Mouse (Mus musculus) kidney, adult 8-10 months (tissue): ENCODE results near the gene Rnf145.

Experiments used
- DNase-seq, 2 experiments: peaks; one replicate each; pipeline ENCODE4 v3.0.0; 2022

The Rnf145 gene

GRCm38 (mm10) chr11:44538101-44538500 lies 19.3 kb downstream of the Rnf145 start:
- DNase-seq: no peak

GRCm38 (mm10) chr11:44538501-44539290 lies 19.9 kb downstream of the Rnf145 start:
- DNase-seq: no peak

- no peak for DNase-seq
These were observed 20.6 kb downstream of the Rnf145 start for GRCm38 (mm10) chr11:44539291-44539930.

- DNase-seq: no peak
These were observed 21.5 kb downstream of the Rnf145 start for GRCm38 (mm10) chr11:44540243-44540642.

GRCm38 (mm10) chr11:44541280-44541679 lies 22.5 kb downstream of the Rnf145 start:
- no peak for DNase-seq

GRCm38 (mm10) chr11:44541813-44542212 lies 23.0 kb downstream of the Rnf145 start:
- no peak for DNase-seq

- peak in 1 of 2 experiments; percentile 18 for DNase-seq
These were observed 24.8 kb downstream of the Rnf145 start for GRCm38 (mm10) chr11:44543593-44543992.

- DNase-seq: no peak
These were observed 25.2 kb downstream of the Rnf145 start for GRCm38 (mm10) chr11:44543996-44544395.

DNA sequence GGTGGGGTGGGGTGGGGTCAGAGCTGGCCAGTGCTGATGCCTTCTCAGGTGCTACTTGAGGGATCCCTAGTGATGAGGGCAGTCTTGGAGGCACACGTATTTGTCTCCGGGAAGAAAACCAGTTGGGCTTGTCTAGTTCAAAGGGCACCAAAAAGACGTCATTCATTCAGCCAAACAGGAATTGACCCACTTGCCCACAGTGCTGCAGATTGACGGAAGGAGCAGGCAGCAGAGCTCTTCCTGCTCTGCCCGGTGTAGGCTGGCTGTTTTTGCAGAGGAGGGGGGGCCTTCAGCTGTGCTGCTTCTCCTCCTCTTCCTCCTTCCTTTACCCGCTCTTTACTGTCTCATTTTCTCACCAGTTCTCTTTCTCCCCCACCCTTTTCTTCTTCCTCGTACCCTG lies 26.4 kb downstream of the Rnf145 start:
- DNase-seq: peak in 1 of 2 experiments; percentile 34

GRCm38 (mm10) chr11:44546250-44546649 lies 27.5 kb downstream of the Rnf145 start:
- DNase-seq: no peak

GRCm38 (mm10) chr11:44547651-44548196 lies 29.0 kb downstream of the Rnf145 start:
- no peak for DNase-seq

DNA sequence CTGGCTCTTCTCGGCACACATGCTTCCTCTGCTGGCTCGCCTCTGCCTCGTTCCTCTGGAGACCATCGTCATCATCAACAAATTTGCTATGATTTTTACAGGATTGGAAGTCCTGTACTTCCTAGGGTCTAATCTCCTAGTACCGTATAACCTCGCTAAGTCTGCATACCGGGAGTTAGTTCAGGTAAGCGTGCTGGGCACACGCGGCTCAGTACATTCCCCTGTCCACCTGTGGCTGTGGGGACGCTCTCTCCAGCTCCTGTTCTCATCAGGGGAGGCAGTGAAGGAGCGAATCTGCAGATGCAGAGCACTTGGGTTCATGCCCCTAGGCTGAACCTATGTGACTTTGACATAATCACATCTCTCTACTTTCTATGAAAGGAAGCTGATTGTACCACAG lies 30.1 kb downstream of the Rnf145 start:
- DNase-seq: no peak

DNA sequence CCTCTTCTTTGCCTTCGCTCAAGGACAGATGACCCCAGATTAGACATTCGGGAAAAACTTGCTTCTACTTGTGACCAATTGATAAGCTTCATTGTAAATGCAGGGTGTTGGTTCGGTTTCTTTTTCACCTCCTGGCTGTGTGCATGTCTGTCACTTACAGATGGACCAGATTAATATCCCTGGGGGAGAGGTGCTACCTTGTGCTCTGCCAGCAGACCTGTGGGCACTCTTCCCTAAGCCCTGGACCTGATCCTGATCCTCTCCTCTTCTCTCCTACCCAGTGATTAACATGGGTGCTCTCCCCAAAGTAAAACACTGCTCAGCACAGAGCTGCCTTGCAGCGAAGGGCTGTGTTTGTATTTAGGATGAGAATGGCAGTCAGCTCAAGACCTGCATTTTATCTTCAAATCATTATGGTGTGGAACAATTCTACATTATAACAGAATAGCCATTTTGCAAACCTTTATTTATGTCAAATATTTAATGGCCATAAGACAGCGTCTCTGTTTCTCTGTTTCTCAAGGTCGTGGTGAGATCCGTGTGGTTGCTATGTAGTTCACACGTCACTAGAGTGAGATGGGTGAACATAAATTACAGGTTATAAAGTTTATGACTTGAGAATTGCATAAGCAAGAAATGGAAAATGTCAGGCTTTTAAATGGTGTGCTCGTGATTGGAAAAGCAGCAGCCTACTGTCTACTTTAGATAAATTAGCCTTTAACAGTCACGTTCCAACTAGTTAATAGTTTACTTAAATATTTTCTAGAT lies 30.9 kb downstream of the Rnf145 start:
- no peak for DNase-seq

GRCm38 (mm10) chr11:44550996-44551395 lies 32.2 kb downstream of the Rnf145 start:
- peak in 1 of 2 experiments; percentile 25 for DNase-seq

DNA sequence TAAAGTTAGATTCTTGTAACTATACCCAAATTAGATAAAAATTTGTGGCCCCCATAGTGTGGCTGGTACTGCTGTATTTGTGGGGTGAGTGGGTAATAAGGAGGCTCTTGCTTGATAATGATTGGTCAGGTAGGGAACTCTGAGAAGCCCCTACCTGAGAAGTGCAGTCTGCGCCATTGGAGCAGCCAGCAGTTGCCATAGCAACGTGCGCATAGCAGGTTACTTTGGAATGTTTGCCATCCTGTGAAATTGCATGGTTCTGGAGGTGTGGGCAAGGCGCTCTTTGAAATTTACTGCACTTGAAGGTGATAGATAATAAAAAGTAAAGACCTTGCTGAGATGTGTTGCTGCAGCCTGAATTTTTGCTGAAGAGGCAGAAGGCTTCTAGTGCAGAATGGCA lies 35.6 kb downstream of the Rnf145 start:
- DNase-seq: no peak

GRCm38 (mm10) chr11:44558521-44558920 lies 39.8 kb downstream of the Rnf145 start:
- no peak for DNase-seq

DNA sequence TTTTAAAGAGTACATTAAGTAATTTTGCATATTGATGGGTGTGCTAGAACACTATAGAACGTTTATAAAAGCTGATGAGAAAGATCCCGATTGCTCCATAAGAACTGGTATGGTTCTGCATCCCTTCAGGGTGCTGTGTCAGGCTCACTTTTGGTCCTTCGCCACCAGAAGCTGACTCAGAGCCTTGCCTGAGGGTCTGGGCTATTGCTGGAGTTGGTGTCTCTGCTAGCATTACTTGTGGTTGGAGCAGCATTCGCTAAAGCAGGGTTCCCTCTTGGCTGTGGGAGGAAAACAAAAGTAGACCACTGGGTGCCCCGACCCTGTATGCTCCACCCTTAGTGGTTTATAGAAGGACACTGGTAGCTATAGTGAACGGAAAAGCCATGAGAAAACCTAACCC lies 40.7 kb downstream of the Rnf145 start:
- no peak for DNase-seq

DNA sequence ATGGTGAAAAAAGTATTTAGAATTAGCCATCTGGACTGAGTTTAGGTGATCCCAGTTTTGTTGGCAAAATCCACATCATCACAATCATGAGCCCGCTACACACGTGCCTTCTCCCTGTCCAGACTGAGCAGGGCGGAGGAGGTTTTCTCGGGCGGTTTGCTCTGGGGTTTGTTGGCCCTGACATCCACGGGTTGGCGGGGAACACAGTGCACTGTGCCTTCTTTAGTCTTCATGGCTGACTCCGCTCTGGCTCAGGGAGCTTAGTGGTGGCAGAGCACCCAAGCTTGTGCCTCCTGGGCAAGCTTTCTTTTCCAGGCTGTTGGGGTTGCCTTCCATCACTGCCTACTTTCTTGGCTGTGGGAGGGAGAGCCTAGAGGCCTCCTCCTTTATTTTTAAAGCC lies 41.6 kb downstream of the Rnf145 start:
- DNase-seq: no peak

DNA sequence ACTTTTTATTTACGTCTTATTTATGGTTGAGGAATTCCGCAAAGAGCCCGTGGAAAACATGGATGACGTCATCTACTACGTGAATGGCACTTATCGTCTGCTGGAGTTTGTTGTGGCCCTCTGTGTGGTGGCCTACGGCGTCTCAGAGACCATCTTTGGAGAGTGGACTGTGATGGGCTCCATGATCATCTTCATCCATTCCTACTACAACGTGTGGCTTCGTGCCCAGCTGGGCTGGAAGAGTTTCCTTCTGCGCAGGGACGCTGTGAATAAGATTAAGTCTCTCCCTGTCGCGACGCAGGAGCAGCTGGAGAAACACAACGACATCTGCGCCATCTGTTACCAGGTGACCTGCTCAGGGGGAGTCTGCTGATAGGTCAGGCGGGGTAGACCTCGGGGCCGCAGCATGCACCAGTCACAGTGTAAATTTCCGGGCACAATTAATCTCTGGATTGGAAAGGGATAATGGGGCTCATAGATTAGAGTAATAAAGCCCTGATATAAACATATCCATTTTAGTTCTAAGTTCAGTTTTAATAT lies 42.8 kb downstream of the Rnf145 start:
- DNase-seq: no peak

GRCm38 (mm10) chr11:44562389-44563135 lies 43.8 kb downstream of the Rnf145 start:
- no peak for DNase-seq

DNA sequence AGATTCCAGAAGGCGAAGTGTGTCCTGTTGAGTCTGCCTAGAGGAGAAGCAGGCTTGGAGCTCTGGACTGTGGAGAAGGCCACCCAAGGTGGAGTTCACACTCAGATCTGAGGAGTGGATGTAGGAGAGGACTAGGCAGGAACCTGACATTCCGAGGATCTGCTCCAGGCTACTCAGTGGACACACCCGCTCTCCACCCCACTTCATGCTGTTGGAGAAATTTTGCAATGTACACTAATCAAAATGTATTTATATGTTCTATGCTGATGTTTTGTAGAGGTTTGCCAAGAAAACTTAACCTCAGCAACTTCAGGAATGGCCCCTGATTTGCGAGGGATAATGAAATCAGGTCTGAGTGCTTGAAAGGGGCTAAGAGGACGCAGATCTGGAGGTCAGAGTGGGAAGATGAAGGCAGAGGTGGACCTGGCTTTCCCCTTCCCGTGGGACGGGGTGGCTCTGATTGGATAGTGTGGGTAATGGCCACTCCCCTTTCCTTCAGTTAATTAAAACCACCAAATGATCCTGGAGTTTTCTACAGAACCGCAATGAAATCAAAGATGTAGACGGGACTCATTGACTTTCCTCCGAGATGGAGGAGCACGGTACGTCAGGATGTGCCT lies 45.6 kb downstream of the Rnf145 start:
- DNase-seq: no peak

DNA sequence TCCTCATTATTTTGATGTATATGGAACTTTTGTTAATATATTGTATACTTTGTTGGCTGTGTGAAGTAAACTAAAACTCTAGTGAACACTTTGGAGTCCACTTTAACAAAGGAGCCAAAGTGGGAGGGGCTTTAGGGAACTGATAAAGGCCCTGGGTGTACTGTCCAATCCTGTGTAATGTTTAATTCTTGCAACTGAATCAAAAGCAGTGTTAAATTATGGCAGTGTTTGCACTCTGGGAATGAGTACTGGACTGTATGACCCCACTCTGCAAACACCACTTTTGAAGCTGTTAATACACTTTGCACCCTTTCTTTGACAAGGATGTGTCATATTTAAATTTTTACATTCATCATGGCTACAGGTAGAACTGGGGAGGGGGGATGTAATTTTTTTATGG lies 46.2 kb downstream of the Rnf145 start:
- no peak for DNase-seq
